Mouse (Mus musculus) liver, embryonic 13.5 days (tissue): ENCODE results near the gene Dnajb8. TPM values are rescaled to one million over a fixed set of nuclear protein-coding genes. Genes with fewer than 3 reads are reported as not detected.

Experiments
- ATAC-seq: fragments of 200-750 bp; cut with Nextera tagmentation; 2 replicates; pipeline ENCODE4 v1.8.0; 2017; ENCODE audit warnings: low read depth, mild to moderate bottlenecking, moderate number of reproducible peaks, moderate library complexity
- DNase-seq: peaks from one replicate; pipeline ENCODE4 v3.0.0; 2022
- H3K27ac ChIP-seq: fragments of 300-500 bp; sonication (generic); 2 replicates; pipeline ENCODE4 v1.5.1; 2015; ENCODE audit warnings: moderate library complexity, mild to moderate bottlenecking, inconsistent platforms
- H3K27me3 ChIP-seq: fragments of 300-500 bp; sonication (generic); 2 replicates; pipeline ENCODE4 v1.6.1; 2015; ENCODE audit warnings: mild to moderate bottlenecking, inconsistent platforms
- H3K36me3 ChIP-seq: fragments of 300-500 bp; sonication (generic); 2 replicates; pipeline ENCODE4 v1.6.1; 2015; ENCODE audit warnings: mild to moderate bottlenecking, inconsistent platforms
- H3K4me1 ChIP-seq: fragments of 300-500 bp; sonication (generic); replicated peaks from 2 replicates; pipeline ENCODE4 v1.6.1; 2015; ENCODE audit warnings: inconsistent platforms
- H3K4me2 ChIP-seq: fragments of 300-500 bp; sonication (generic); 2 replicates; pipeline ENCODE4 v1.6.1; 2015; ENCODE audit warnings: inconsistent platforms, mild to moderate bottlenecking, moderate library complexity
- H3K4me3 ChIP-seq: fragments of 300-500 bp; sonication (generic); replicated peaks from 2 replicates; pipeline ENCODE4 v1.5.1; 2015; ENCODE audit warnings: mild to moderate bottlenecking, inconsistent platforms
- H3K9ac ChIP-seq: fragments of 300-500 bp; sonication (generic); 2 replicates; pipeline ENCODE4 v1.6.1; 2015; ENCODE audit warnings: mild to moderate bottlenecking, inconsistent platforms
- H3K9me3 ChIP-seq: fragments of 300-500 bp; sonication (generic); replicated peaks from 2 replicates; pipeline ENCODE4 v1.6.1; 2016; ENCODE audit warnings: inconsistent platforms
- WGBS: fragments of 180-500 bp; shearing (Covaris S2); methylation state at CpG from one replicate; pipeline ENCODE4 v1.1.7; 2015; ENCODE audit not compliant: insufficient replicate concordance; 5-methylcytosine and 5-hydroxymethylcytosine counted together
- polyA plus RNA-seq: library from polyadenylated mRNA; unstranded; fragments of >200 nt; fragmentation: Nextera tagmentation; extraction: Ambion mirVana; gene quantifications from 2 replicates; pipeline ENCODE4 v1.2.1, GENCODE M21; 2015

The Dnajb8 gene
- polyA plus RNA-seq, 1 experiment from 2014 or later, result not detected

DNA sequence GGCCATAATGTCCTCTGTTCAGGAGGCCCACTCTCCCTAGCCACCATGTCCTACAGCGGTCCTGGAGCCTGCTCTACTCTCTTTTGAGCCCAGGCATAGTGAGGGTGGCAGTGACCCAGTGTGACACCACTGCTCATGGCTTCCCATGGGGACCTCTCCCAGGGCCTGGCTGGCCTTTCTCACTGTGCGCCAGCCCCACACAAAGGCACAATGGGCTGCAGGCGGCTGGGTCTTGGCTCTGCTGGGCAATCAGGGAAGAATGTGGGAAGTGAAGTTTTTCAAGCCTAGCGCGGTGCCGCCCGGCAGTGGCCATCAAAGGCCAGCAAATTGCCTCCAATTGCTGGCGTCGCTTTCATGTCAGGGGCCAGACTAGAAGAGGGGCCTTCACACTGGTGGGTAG lies 40.1 kb downstream of the Dnajb8 start:
- H3K27ac ChIP-seq, result no peak overlapping the region
- no peak overlapping the region for H3K9ac ChIP-seq
- no peaks in the 10 kb centered on the region for H3K9me3 ChIP-seq
- H3K4me2 ChIP-seq, result no peak overlapping the region
- no peak for DNase-seq
- no peaks in the 10 kb centered on the region for H3K27me3 ChIP-seq
- no peak overlapping the region for H3K4me3 ChIP-seq
- no peak for ATAC-seq
- H3K36me3 ChIP-seq, result 0 out of 2 replicates have a peak, but pooled peaks cover 4% of the 10 kb centered on the region
- 85% methylated on average over 9 of the region's 9 CpGs for WGBS
- H3K4me1 ChIP-seq, result peaks cover 42% of the 10 kb centered on the region

- no peak overlapping the region for H3K4me3 ChIP-seq
- H3K9me3 ChIP-seq, result no peaks in the 10 kb centered on the region
- DNase-seq (no peak), ATAC-seq (no peak)
- no peak overlapping the region for H3K4me2 ChIP-seq
- H3K4me1 ChIP-seq, result peaks cover 39% of the 10 kb centered on the region
- no peak overlapping the region for H3K27ac ChIP-seq
- H3K36me3 ChIP-seq, result no peaks in the 10 kb centered on the region
- no peak overlapping the region for H3K9ac ChIP-seq
- 62% methylated on average over 1 of the region's 1 CpGs for WGBS
- no peaks in the 10 kb centered on the region for H3K27me3 ChIP-seq
Observed at GRCm38 (mm10) chr6:88265355-88265754, 43.3 kb downstream of the Dnajb8 start.

DNA sequence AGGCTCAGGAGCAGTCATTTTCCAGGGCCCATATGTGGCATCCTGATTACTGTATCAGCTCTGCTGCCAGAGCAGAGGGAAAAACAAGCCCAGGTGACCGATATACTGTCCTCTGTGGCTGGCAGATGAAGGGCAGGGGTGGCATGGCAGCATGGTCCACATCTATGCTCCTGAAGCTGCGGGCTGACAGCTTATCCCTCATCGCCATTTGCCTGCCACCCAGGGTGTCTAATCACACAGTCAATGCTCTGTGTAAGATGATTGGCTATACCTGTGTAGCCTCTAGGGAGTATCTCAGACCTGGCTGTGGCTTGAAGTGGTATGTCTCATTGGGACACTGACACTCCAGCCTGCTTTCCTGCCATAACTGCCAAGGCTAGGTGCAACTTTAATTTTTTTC lies 44.0 kb downstream of the Dnajb8 start:
- Histone ChIP-seq H3K9me3 (no peaks in the 10 kb centered on the region), H3K4me2 (no peak overlapping the region)
- ATAC-seq, result peak; percentile 69

GRCm38 (mm10) chr6:88267068-88267467 lies 45.0 kb downstream of the Dnajb8 start:
- no peak overlapping the region for H3K9ac ChIP-seq
- WGBS, result 61% methylated on average over 3 of the region's 3 CpGs
- no peak for ATAC-seq
- peaks cover 29% of the 10 kb centered on the region for H3K4me1 ChIP-seq
- H3K4me3 ChIP-seq, result no peak overlapping the region
- no peaks in the 10 kb centered on the region for H3K27me3 ChIP-seq
- H3K27ac ChIP-seq, result no peak overlapping the region
- H3K4me2 ChIP-seq, result no peak overlapping the region
- H3K9me3 ChIP-seq, result no peaks in the 10 kb centered on the region
- H3K36me3 ChIP-seq, result no peaks in the 10 kb centered on the region
- DNase-seq, result no peak

More for the DNA sequence above, 44.0 kb downstream of the Dnajb8 start:
- no peak overlapping the region for H3K9ac ChIP-seq
- no peaks in the 10 kb centered on the region for H3K27me3 ChIP-seq
- 53% methylated on average over 3 of the region's 3 CpGs for WGBS
- no peak overlapping the region for H3K27ac ChIP-seq
- H3K4me3 ChIP-seq, result no peak overlapping the region
- no peak for DNase-seq
- H3K36me3 ChIP-seq, result no peaks in the 10 kb centered on the region
- H3K4me1 ChIP-seq, result peaks cover 36% of the 10 kb centered on the region

DNA sequence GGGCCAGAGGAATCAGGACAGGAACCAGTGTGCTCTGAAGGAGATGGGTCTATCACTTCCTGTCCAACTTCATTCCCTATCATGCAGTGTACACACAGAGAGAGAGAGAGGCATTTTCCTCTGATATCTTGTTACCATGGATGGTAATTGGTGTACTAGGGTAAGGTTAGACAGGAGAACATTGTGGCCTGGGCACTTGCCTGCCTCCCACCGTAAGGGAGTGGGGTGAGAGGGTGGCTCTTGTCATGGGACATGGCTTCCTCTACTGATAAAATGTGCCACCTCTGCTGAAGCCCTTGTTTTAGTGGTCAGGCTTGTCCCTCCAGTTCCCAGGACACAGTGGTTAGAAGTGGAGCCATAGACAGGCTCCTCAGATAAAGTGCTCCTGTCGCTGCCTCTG lies 45.9 kb downstream of the Dnajb8 start:
- Histone ChIP-seq H3K4me3 (no peak overlapping the region), H3K36me3 (no peaks in the 10 kb centered on the region), H3K4me2 (no peak overlapping the region), H3K9me3 (no peaks in the 10 kb centered on the region), H3K9ac (no peak overlapping the region), H3K27me3 (no peaks in the 10 kb centered on the region), H3K27ac (no peak overlapping the region), H3K4me1 (peaks cover 21% of the 10 kb centered on the region)
- WGBS, result 34% methylated on average over 2 of the region's 2 CpGs
- DNase-seq (no peak), ATAC-seq (no peak)

DNA sequence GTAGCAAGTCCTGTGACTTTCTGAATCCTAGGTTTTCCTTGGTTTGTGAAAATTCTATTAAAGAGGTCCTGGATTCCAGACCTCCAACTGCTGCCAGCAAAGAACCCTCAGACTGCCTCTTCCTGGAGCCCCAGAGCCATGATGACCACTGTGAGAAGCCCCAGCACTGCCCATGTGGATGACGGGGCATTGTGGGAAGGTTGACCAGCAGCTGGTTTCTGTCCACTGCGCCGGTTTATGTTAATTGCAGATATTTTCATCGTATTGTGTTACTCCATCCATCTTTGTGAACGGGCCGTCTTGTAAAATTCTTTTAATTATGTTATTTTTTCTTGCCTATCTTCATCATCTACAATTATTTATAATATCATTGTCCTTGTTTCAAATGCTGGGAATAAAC lies 52.6 kb downstream of the Dnajb8 start:
- 80% methylated on average over 6 of the region's 6 CpGs for WGBS
- Histone ChIP-seq H3K4me3 (no peak overlapping the region), H3K4me2 (no peak overlapping the region), H3K9me3 (no peaks in the 10 kb centered on the region), H3K27me3 (no peaks in the 10 kb centered on the region), H3K9ac (no peak overlapping the region), H3K36me3 (no peaks in the 10 kb centered on the region), H3K27ac (no peak overlapping the region), H3K4me1 (no peaks in the 10 kb centered on the region)
- DNase-seq, result no peak
- ATAC-seq, result no peak

DNA sequence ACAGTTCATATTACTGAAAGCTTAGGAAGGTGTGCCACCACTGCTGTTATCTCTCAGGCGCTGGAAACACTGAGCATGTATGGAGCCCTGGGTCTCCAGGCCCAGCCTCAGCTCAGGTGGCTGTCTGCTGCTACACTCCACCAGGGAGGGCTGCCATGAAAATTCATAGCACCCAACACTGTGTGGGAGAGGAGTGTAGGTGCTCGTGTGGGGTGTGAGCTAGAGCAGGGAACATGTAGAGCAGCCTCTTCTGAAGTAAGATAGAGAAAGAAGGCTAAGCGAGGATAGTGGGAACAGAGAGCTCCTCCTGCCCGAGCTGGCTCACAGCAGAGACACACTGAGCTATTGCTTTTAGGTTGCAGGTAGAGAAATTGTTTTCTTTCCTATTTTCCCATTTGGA lies 54.2 kb downstream of the Dnajb8 start:
- Histone ChIP-seq H3K27ac (no peak overlapping the region), H3K27me3 (no peaks in the 10 kb centered on the region), H3K4me3 (no peak overlapping the region), H3K4me1 (no peaks in the 10 kb centered on the region), H3K36me3 (peaks cover 5% of the 10 kb centered on the region; the same call in 1 of the 2 replicates), H3K9me3 (no peaks in the 10 kb centered on the region), H3K9ac (no peak overlapping the region), H3K4me2 (no peak overlapping the region)
- 67% methylated on average over 4 of the region's 4 CpGs for WGBS
- no peak for ATAC-seq
- DNase-seq, result no peak

- Histone ChIP-seq H3K4me2 (no peak overlapping the region), H3K4me3 (no peak overlapping the region), H3K36me3 (peaks cover 5% of the 10 kb centered on the region; the same call in 1 of the 2 replicates), H3K27ac (no peak overlapping the region), H3K27me3 (no peaks in the 10 kb centered on the region), H3K4me1 (no peaks in the 10 kb centered on the region), H3K9ac (no peak overlapping the region), H3K9me3 (no peaks in the 10 kb centered on the region)
- 76% methylated on average over 4 of the region's 4 CpGs for WGBS
- ATAC-seq (no peak), DNase-seq (no peak)
Observed at GRCm38 (mm10) chr6:88277242-88277641, 55.2 kb downstream of the Dnajb8 start.

GRCm38 (mm10) chr6:88278141-88278540 lies 56.1 kb downstream of the Dnajb8 start:
- ATAC-seq (no peak), DNase-seq (no peak)
- Histone ChIP-seq H3K27me3 (no peaks in the 10 kb centered on the region), H3K27ac (no peak overlapping the region), H3K36me3 (peaks cover 5% of the 10 kb centered on the region; the same call in 1 of the 2 replicates), H3K9me3 (no peaks in the 10 kb centered on the region), H3K4me2 (no peak overlapping the region), H3K4me1 (no peaks in the 10 kb centered on the region), H3K4me3 (no peak overlapping the region), H3K9ac (no peak overlapping the region)
- WGBS, result 70% methylated on average over 2 of the region's 2 CpGs

DNA sequence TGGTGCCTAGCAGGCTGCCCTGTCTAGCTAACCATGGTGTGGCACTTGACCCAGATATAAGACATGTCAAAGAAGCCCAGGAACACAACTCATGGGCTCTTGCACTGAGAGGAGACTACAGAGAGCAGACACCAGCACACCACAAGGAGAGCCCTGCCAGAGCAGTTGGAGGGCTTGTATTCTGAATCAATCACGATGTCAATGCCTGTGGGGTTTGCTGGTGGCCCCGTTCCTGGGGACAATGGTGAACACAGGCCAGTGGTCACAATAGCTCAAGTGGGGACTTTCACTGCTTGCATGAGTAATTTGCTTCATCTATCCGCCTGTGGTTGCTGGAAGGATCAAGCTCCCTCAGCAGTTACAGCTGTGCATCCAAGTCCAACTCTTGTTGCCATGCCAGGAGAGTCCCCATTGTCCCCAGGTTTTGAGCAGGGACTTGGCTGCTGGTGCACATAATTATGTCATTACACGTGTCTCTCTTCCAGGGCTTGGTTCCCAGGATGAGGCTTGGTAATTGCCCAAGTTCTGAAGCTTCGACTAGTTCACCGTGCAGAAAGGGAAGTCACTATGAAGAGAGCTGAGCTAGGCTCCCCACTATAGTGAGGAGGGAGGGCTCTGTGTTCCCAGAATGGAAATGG lies 68.2 kb downstream of the Dnajb8 start:
- Histone ChIP-seq H3K4me3 (no peak overlapping the region), H3K27ac (no peak overlapping the region), H3K9ac (no peak overlapping the region), H3K4me1 (peaks cover 21% of the 10 kb centered on the region), H3K4me2 (no peak overlapping the region), H3K36me3 (no peaks in the 10 kb centered on the region), H3K27me3 (no peaks in the 10 kb centered on the region), H3K9me3 (no peaks in the 10 kb centered on the region)
- no peak for ATAC-seq
- 68% methylated on average over 6 of the region's 6 CpGs for WGBS
- DNase-seq, result no peak

DNA sequence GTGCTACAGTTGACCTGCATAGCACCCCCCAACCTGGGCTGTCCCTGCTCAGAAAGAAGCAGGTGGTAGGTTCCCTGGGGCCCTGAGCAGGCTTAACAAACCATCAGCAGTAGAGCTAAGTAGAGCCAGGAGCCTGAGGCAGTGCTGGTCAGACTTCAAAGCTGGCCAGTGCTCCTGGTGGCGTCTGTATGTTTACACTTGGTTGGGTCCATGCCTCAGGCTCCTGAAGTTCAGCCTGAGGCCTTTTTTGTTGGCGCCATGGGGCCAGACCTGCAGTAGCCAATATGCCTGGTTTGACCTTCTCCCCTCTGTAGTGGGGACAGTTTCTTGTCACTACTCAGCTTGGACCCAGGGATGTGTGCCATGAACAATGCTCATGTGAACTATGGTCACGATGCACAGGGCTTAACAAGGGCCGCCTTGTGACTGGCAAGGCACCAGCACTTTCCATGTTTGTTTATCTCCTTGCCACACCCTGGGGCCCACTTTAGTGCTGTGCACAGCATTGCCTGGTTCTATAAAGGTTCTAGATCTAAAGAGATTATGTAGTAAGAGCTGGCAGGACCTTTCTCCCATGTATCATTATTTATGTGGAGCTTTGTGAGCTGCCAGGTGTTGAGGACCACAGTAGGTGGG lies 70.3 kb downstream of the Dnajb8 start:
- Histone ChIP-seq H3K36me3 (peaks cover 3% of the 10 kb centered on the region), H3K4me1 (peaks cover 21% of the 10 kb centered on the region), H3K27me3 (no peaks in the 10 kb centered on the region), H3K27ac (no peak overlapping the region), H3K4me2 (peak overlapping the region; percentile 17; the same call in 1 of the 2 replicates), H3K4me3 (no peak overlapping the region), H3K9me3 (no peaks in the 10 kb centered on the region), H3K9ac (no peak overlapping the region)
- WGBS, result 49% methylated on average over 4 of the region's 4 CpGs
- peak; percentile 22 for DNase-seq
- peak; percentile 84 for ATAC-seq

DNA sequence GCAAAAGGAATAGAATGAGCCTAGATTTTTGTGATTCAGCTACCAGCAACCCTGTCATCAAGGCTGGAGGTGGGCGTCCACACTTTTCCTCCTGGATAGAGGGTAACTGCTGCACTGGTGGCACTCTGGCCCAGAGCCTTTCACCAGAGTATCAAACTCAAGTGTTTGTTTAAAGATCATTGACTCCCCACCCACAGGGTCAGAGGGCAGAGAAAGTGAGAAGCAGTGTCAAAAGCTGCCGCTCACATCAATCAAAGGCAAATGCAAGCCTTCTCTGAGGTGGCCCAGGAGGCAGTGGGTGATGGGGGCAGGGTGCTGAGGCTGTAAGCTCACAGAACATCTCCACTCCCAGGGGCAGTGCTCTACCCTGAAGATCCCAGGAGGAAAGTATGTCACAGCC lies 77.4 kb downstream of the Dnajb8 start:
- 70% methylated on average over 2 of the region's 2 CpGs for WGBS

More for the DNA sequence above, 77.4 kb downstream of the Dnajb8 start:
- DNase-seq (no peak), ATAC-seq (peak; percentile 45; the same call in 1 of the 2 replicates)
- Histone ChIP-seq H3K4me1 (peaks cover 15% of the 10 kb centered on the region), H3K9me3 (no peaks in the 10 kb centered on the region), H3K36me3 (peaks cover 9% of the 10 kb centered on the region), H3K27ac (no peak overlapping the region), H3K4me2 (no peak overlapping the region), H3K4me3 (no peak overlapping the region), H3K27me3 (0 out of 2 replicates have a peak, but pooled peaks cover 2% of the 10 kb centered on the region), H3K9ac (no peak overlapping the region)
